Mouse (Mus musculus) lung, adult 2 months (tissue): Measurements from ENCODE around the gene Drg1.

ENCODE experiments used
- CTCF ChIP-seq: fragments of 200-500 bp; IDR thresholded peaks from 2 replicates; pipeline ENCODE4 v1.5.1; 2011; ENCODE audit warnings: mild to moderate bottlenecking, low read length, control low read depth; ENCODE audit not compliant: insufficient read depth
- POLR2A ChIP-seq: fragments of 200-500 bp; IDR thresholded peaks from 2 replicates; pipeline ENCODE4 v1.6.1; 2011; ENCODE audit warnings: low read depth, mild to moderate bottlenecking, control low read depth, low read length, borderline replicate concordance; ENCODE audit errors: extremely low read depth

GRCm38 (mm10) chr11:3314148-3314547 lies 47.9 kb upstream of the Drg1 start:
- no peak for TF ChIP-seq POLR2A
- TF ChIP-seq CTCF = peak; percentile 93
